Mouse (Mus musculus): ENCODE measurements at regions not wholly inside any gene's neighbourhood (a gene's known extent, or its start where the extent isn't known, plus 50 kb on each side); places are given as distances from the start of the nearest gene placed in this dataset.

GRCm38 (mm10) chr13:63701199-63702175 is 113.6 kb upstream of the Ercc6l2 start:
- TF ChIP-seq POLR2A (IDR thresholded peaks at IDR 0.05; ENCODE audit: low read depth, low read length), result no peak
- TF ChIP-seq CTCF (conservative IDR thresholded peaks at IDR 0.05; ENCODE audit: insufficient read depth, insufficient read length, low read depth, low read length), result no peak
